Comparison of ENCODE assay signal across 23 mouse cellular contexts in the genomic region with DNA sequence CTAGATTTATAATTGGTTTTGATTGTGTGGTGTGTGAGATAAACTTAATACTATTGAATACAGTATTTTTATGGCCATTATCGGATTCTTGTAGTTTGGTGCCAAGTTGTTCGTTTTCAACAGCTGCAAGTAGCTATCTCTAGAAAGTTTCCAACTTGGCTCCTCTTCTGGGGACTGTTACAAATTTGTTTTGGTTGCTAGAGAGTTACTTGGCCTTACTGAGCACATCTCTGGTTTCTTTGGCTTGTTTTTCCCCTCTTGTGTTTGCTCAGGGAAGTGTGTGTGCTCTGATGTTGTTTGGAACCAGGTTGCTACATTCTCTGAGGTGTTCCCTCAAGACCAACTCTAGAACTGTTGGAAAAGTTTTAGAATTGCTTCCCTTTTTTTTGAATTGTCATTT. TPM values are rescaled to one million over a fixed set of nuclear protein-coding genes. Genes with fewer than 3 reads are reported as not detected.
DNase-seq lines count a peak whose midpoint lies in the region; ATAC-seq and TF ChIP-seq lines count a peak whose summit lies in the region.
"Had no signal": no experiment of that assay in that cellular context is flagged by ENCODE, and none has a peak within 500 bp of the region (broad histone marks: within the 10 kb centered on the region; RNA-seq: fewer than 3 reads in every experiment).

No protein-coding gene starts in this region.

- H3K4me1 ChIP-seq in limb, embryonic 14.5 days (ENCODE audit: control insufficient read depth, insufficient read depth, low read length), result no peaks in the 10 kb centered on the region
- no peaks in the 10 kb centered on the region for H3K4me1 ChIP-seq in limb, embryonic 10.5 days
- H3K4me1 ChIP-seq: forebrain, embryonic 12.5 days; intestine, embryonic 15.5 days had no signal

- no peak for TF ChIP-seq POLR2A in limb, embryonic 14.5 days (IDR thresholded peaks at IDR 0.05; ENCODE audit: borderline replicate concordance, extremely low read depth, insufficient read depth, insufficient read length)

- DNase-seq in heart, adult 18-20 months, result peak; percentile 54 to 61
- no peak for DNase-seq in heart, postnatal 36 days
- peak; percentile 48 for DNase-seq in limb, embryonic 14.5 days (ENCODE audit: low spot score)
- DNase-seq in limb, embryonic 10.5 days (ENCODE audit: low spot score), result no peak
- peak; percentile 12 for DNase-seq in lung, postnatal 25 days (ENCODE audit: low spot score)
- no peak for DNase-seq in lung, postnatal 14 days
- DNase-seq in layer of hippocampus, adult 9-10 months (ENCODE audit: low spot score), result no peak
- DNase-seq: adrenal gland, adult 2 months; cerebellum, adult 11 months; cerebellum, postnatal 10 days; kidney, adult 8-10 months; kidney, postnatal 10 days; thymus, postnatal 25 days had no signal

- no peaks in the 10 kb centered on the region for H3K27me3 ChIP-seq in limb, embryonic 14.5 days (ENCODE audit: control insufficient read depth, insufficient read depth, low read length)
- no peaks in the 10 kb centered on the region for H3K27me3 ChIP-seq in limb, embryonic 10.5 days (ENCODE audit: low read depth, poor library complexity, severe bottlenecking)
- H3K27me3 ChIP-seq: CH12.LX; forebrain, embryonic 12.5 days; intestine, embryonic 15.5 days; Patski had no signal

- intact Hi-C loops in heart, postnatal 36 days (cut with DNase I), result no loop called here

- H3K27ac ChIP-seq in limb, embryonic 14.5 days (replicated peaks; ENCODE audit: low read depth, low read length), result no peak overlapping the region
- H3K27ac ChIP-seq in limb, embryonic 10.5 days, result no peak overlapping the region
- H3K27ac ChIP-seq: forebrain, embryonic 12.5 days; hindbrain, embryonic 10.5 days; intestine, embryonic 15.5 days; liver, embryonic 14.5 days; midbrain, embryonic 10.5 days had no signal

- H3K9ac ChIP-seq in limb, embryonic 14.5 days (ENCODE audit: low read depth, low read length, severe bottlenecking), result no peak overlapping the region
- H3K9ac ChIP-seq: forebrain, embryonic 12.5 days; intestine, embryonic 15.5 days; liver, embryonic 14.5 days had no signal

- H3K4me3 ChIP-seq in limb, embryonic 14.5 days (replicated peaks; ENCODE audit: low read length), result no peak overlapping the region
- H3K4me3 ChIP-seq in limb, embryonic 10.5 days, result no peak overlapping the region
- H3K4me3 ChIP-seq: erythroblast, embryonic 14.5 days; forebrain, embryonic 12.5 days; hindbrain, embryonic 10.5 days; intestine, embryonic 15.5 days; midbrain, embryonic 10.5 days had no signal

- ATAC-seq in limb, embryonic 14.5 days (ENCODE audit: low FRiP score, low read depth), result no peak
- ATAC-seq: hindbrain, embryonic 16.5 days; intestine, embryonic 15.5 days; Patski had no signal

- no peaks in the 10 kb centered on the region for H3K36me3 ChIP-seq in limb, embryonic 14.5 days (ENCODE audit: control insufficient read depth, insufficient read depth, low read length)
- no peaks in the 10 kb centered on the region for H3K36me3 ChIP-seq in limb, embryonic 10.5 days
- H3K36me3 ChIP-seq: forebrain, embryonic 12.5 days; G1E; hindbrain, embryonic 10.5 days; intestine, embryonic 15.5 days; midbrain, embryonic 10.5 days had no signal

- WGBS in limb, embryonic 14.5 days, result 78% methylated on average over 2 of the region's 2 CpGs
- 95% methylated on average over 2 of the region's 2 CpGs for WGBS in limb, embryonic 10.5 days

- no peak overlapping the region for H3K4me2 ChIP-seq in limb, embryonic 14.5 days (replicated peaks; ENCODE audit: low read depth, low read length, severe bottlenecking)
- H3K4me2 ChIP-seq: forebrain, embryonic 12.5 days; intestine, embryonic 15.5 days had no signal

- no peaks in the 10 kb centered on the region for H3K9me3 ChIP-seq in limb, embryonic 14.5 days (ENCODE audit: control insufficient read depth, low read length)
- H3K9me3 ChIP-seq in limb, embryonic 10.5 days (replicated peaks), result no peaks in the 10 kb centered on the region
- H3K9me3 ChIP-seq: forebrain, embryonic 12.5 days; G1E; hindbrain, embryonic 10.5 days; intestine, embryonic 15.5 days; midbrain, embryonic 10.5 days had no signal

RNA-seq across cellular contexts. Expression of gene Tfdp2, which starts 27.2 kb away (rescaled TPM):
- 10 to 100 TPM; 75.3 to 89.2 TPM for total RNA-seq in heart, adult 18-20 months (2021)
- 100 to 1,000 TPM; 107 to 125 TPM for total RNA-seq in heart, postnatal 36 days (2021)
- polyA plus RNA-seq in limb, embryonic 14.5 days (2012; rRNA removed), result 15.5 and 15.9 TPM in 2 replicates
- polyA plus RNA-seq in limb, embryonic 14.5 days (2014; fragmentation: Nextera tagmentation; extraction: Ambion mirVana), result 33.0 and 37.9 TPM in 2 replicates
- 58.5 and 61.6 TPM in 2 replicates for polyA plus RNA-seq in limb, embryonic 10.5 days (2016; fragmentation: Nextera tagmentation; extraction: Ambion mirVana)

Comparison
In these comparisons a context has a peak if more than half of its experiments do, and no peak if none do; other contexts are left out.
1. DNase-seq: peak in heart, adult 18-20 months (2 of 2), limb, embryonic 14.5 days (single experiment) and lung, postnatal 25 days (single experiment); none in heart, postnatal 36 days (0 of 2), limb, embryonic 10.5 days (single experiment), lung, postnatal 14 days (single experiment) and layer of hippocampus, adult 9-10 months (single experiment).